Mouse (Mus musculus) hindbrain, embryonic 11.5 days (tissue): ENCODE results near the gene Cx3cr1. TPM values are rescaled to one million over a fixed set of nuclear protein-coding genes. Genes with fewer than 3 reads are reported as not detected.

Experiments used
- ATAC-seq: fragments of 200-750 bp; cut with Nextera tagmentation; 2 replicates; pipeline ENCODE4 v1.8.0; 2017; ENCODE audit warnings: mild to moderate bottlenecking, moderate TSS enrichment, moderate library complexity; ENCODE audit not compliant: low FRiP score
- DNase-seq: peaks from one replicate; pipeline ENCODE4 v3.0.0-alpha.2; 2015; ENCODE audit warnings: low spot score
- H3K27ac ChIP-seq: fragments of 300-500 bp; sonication (generic); 2 replicates; pipeline ENCODE4 v1.5.1; 2014; ENCODE audit warnings: mild to moderate bottlenecking, low read depth, low read length
- H3K27me3 ChIP-seq: fragments of 300-500 bp; sonication (generic); 2 replicates; pipeline ENCODE4 v1.6.1; 2014; ENCODE audit warnings: mild to moderate bottlenecking, low read length, moderate library complexity, mixed read lengths; ENCODE audit not compliant: control insufficient read depth, insufficient read depth
- H3K36me3 ChIP-seq: fragments of 300-500 bp; sonication (generic); 2 replicates; pipeline ENCODE4 v1.6.1; 2014; ENCODE audit warnings: mild to moderate bottlenecking, low read length, moderate library complexity, mixed read lengths; ENCODE audit not compliant: control insufficient read depth, insufficient read depth
- H3K4me1 ChIP-seq: fragments of 300-500 bp; sonication (generic); replicated peaks from 2 replicates; pipeline ENCODE4 v1.6.1; 2014; ENCODE audit warnings: low read length, mixed read lengths; ENCODE audit not compliant: control insufficient read depth, insufficient read depth
- H3K4me2 ChIP-seq: fragments of 300-500 bp; sonication (generic); replicated peaks from 2 replicates; pipeline ENCODE4 v1.6.1; 2014; ENCODE audit warnings: mild to moderate bottlenecking, low read depth, low read length
- H3K4me3 ChIP-seq: fragments of 300-500 bp; sonication (generic); 2 replicates; pipeline ENCODE4 v1.5.1; 2014; ENCODE audit warnings: low read depth, low read length
- H3K9ac ChIP-seq: fragments of 300-500 bp; sonication (generic); 2 replicates; pipeline ENCODE4 v1.6.1; 2014; ENCODE audit warnings: low read depth, low read length
- H3K9me3 ChIP-seq: fragments of 300-500 bp; sonication (generic); 2 replicates; pipeline ENCODE4 v1.6.1; 2016; ENCODE audit warnings: low read length; ENCODE audit not compliant: control insufficient read depth
- WGBS: fragments of 180-500 bp; shearing (Covaris S2); extraction: QIAGEN DNeasy Blood & Tissue Kit; methylation state at CpG from one replicate; pipeline ENCODE4 v1.1.7; 2014; 5-methylcytosine and 5-hydroxymethylcytosine counted together
- polyA plus RNA-seq: library from polyadenylated mRNA; unstranded; fragments of >200 nt; fragmentation: Nextera tagmentation; extraction: Ambion mirVana; gene quantifications from 2 replicates; pipeline ENCODE4 v1.2.1, GENCODE M21; 2014

The Cx3cr1 gene
- polyA plus RNA-seq, 1 experiment from 2014 or later, result 7.2 TPM

- no peak overlapping the region for H3K4me2 ChIP-seq
- H3K27me3 ChIP-seq, result no peaks in the 10 kb centered on the region
- 84% methylated on average over 9 of the region's 9 CpGs for WGBS
- H3K36me3 ChIP-seq, result no peaks in the 10 kb centered on the region
- H3K4me3 ChIP-seq, result no peak overlapping the region
- ATAC-seq (no peak), DNase-seq (no peak)
- no peaks in the 10 kb centered on the region for H3K9me3 ChIP-seq
- no peak overlapping the region for H3K9ac ChIP-seq
- no peak overlapping the region for H3K27ac ChIP-seq
- H3K4me1 ChIP-seq, result no peaks in the 10 kb centered on the region
Measured at GRCm38 (mm10) chr9:120056201-120056600, 13.5 kb downstream of the Cx3cr1 start.

DNA sequence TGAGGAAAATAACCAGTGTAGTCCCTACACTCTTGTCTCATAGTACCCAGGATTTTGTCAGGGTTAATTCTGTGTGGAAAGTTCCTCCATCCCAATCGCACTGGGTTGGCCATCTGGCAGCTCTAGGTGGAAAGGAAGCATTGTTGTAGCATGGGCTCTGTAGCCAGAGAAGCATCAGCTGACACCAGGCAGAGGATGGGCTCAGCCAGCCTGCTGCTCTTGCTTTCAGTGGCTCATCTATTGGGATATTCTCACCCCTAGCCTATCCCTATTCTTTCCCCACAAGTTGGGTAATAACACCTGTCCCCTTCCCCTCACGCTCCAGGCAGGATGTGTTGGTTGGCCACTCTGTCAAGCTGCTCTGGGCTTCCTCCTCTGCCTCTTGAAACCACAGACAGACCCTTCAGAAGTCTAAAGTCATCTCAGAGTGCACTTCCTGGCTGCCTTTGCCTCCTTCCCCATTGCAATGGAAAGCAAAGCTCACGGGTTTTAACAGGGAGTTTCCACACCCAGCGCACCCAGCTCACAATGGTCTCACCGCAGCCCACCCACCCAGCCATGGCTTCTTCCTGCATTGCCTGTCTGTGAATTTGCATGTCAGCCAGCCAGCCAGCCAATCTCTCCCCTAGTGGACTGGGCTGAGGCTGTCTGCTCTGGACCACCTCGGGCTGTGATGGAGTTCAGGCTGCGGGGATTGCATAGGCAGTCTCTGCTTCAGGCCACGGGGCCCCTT, 15.0 kb downstream of the Cx3cr1 start:
- Histone ChIP-seq H3K27ac (no peak overlapping the region), H3K36me3 (no peaks in the 10 kb centered on the region), H3K4me2 (no peak overlapping the region), H3K4me1 (no peaks in the 10 kb centered on the region), H3K9ac (no peak overlapping the region), H3K4me3 (no peak overlapping the region), H3K9me3 (no peaks in the 10 kb centered on the region), H3K27me3 (no peaks in the 10 kb centered on the region)
- ATAC-seq (no peak), DNase-seq (peak; percentile 40)
- WGBS, result 55% methylated on average over 8 of the region's 8 CpGs

DNA sequence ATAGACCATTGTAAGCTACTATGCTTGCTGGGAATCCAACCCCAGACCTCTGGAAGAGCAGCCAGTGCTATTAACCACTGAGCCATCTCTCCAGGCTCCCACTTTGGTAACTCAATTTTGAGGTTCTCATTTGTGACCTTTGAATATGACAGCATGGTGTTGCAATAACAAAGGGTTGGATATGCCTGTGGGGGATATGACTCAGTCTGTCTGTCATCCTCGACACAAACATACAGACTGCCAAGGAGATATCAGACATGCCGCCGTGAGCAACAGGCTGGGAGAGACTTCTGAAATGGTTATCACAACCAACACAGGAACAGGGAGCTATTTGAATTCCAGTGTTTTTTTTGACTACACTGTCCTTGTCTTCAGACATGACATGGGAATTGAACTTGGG, 20.3 kb downstream of the Cx3cr1 start:
- H3K27ac ChIP-seq, result no peak overlapping the region
- WGBS, result 83% methylated on average over 3 of the region's 3 CpGs
- DNase-seq, result no peak
- H3K4me3 ChIP-seq, result no peak overlapping the region
- no peak overlapping the region for H3K9ac ChIP-seq
- H3K27me3 ChIP-seq, result no peaks in the 10 kb centered on the region
- no peak for ATAC-seq
- H3K36me3 ChIP-seq, result no peaks in the 10 kb centered on the region
- no peak overlapping the region for H3K4me2 ChIP-seq
- H3K9me3 ChIP-seq, result no peaks in the 10 kb centered on the region
- H3K4me1 ChIP-seq, result no peaks in the 10 kb centered on the region

GRCm38 (mm10) chr9:120048495-120048894, 21.2 kb downstream of the Cx3cr1 start:
- H3K9me3 ChIP-seq, result no peaks in the 10 kb centered on the region
- H3K27me3 ChIP-seq, result no peaks in the 10 kb centered on the region
- H3K9ac ChIP-seq, result no peak overlapping the region
- H3K4me1 ChIP-seq, result no peaks in the 10 kb centered on the region
- no peak overlapping the region for H3K4me2 ChIP-seq
- no peaks in the 10 kb centered on the region for H3K36me3 ChIP-seq
- no peak overlapping the region for H3K4me3 ChIP-seq
- WGBS, result 79% methylated on average over 6 of the region's 6 CpGs
- no peak for DNase-seq
- no peak overlapping the region for H3K27ac ChIP-seq
- ATAC-seq, result no peak

DNA sequence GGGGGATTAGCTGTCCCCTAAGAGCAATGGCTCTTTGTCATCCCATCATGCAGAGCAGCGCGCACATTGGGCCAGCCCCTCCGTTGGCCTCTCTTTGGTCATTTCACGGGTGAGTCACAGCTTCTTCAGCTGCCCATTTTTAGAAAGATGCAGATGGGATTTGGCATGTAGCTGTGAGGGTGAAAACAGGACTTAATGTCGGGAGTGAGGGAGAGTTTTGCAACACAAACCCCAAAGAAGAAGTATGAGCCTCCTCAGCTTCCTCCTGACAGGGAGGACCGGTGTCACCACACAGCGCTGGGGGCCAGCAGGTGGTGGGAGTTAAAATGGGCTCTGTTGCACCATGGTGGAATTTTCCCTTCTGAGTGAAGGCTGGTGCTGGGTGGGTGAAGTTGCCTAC, 26.6 kb downstream of the Cx3cr1 start:
- ATAC-seq, result no peak
- Histone ChIP-seq H3K27me3 (no peaks in the 10 kb centered on the region), H3K4me1 (no peaks in the 10 kb centered on the region), H3K9ac (no peak overlapping the region), H3K4me2 (no peak overlapping the region), H3K27ac (no peak overlapping the region), H3K9me3 (no peaks in the 10 kb centered on the region), H3K4me3 (no peak overlapping the region), H3K36me3 (no peaks in the 10 kb centered on the region)
- no peak for DNase-seq
- WGBS, result 87% methylated on average over 7 of the region's 7 CpGs

DNA sequence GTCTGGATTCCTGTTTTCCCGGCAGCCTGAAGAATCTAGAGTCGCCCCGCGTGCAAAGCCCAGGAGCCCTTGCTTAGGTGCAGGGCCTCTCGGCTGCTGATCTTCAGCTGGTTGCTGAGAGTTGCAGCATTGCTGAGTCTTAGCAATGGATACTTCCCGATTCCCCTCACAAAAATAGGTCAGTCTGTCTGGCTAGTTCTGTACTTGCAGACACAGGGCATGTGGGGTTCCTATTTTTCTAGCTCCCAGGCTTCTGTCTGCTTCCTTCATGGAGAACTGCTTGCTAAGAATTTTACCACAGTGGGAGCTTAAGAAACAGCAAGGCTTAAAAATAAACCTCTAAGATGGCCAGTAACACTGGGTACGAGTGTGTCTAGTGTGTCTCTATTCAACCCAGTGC, 32.3 kb downstream of the Cx3cr1 start:
- H3K4me3 ChIP-seq, result no peak overlapping the region
- WGBS, result 87% methylated on average over 7 of the region's 7 CpGs
- no peak for ATAC-seq

DNA sequence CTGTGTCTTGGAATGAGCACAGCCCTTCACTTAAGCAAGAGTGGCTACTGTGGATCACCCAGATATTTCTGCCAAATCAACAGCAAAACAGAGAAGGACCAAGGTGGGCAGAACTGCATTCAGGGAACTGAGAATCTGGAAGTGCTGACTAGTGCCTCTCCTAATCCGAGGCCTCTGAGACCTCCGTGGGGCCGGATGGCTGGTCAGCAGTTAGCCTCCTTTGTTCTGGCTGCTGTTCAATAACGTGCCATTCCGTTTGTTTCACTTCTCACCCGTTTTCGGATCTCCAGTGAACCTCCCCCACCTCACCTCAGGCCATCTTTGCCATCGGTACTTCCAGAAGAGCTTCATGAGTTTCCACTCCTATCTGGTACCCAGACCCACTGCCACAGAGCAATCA, 35.3 kb downstream of the Cx3cr1 start:
- ATAC-seq (no peak), DNase-seq (no peak)
- 85% methylated on average over 8 of the region's 8 CpGs for WGBS
- H3K36me3 ChIP-seq, result no peaks in the 10 kb centered on the region
- no peaks in the 10 kb centered on the region for H3K27me3 ChIP-seq
- H3K27ac ChIP-seq, result no peak overlapping the region
- H3K4me2 ChIP-seq, result no peak overlapping the region
- no peaks in the 10 kb centered on the region for H3K4me1 ChIP-seq
- no peak overlapping the region for H3K9ac ChIP-seq
- no peaks in the 10 kb centered on the region for H3K9me3 ChIP-seq
- H3K4me3 ChIP-seq, result no peak overlapping the region

More for the DNA sequence above, 32.3 kb downstream of the Cx3cr1 start:
- H3K36me3 ChIP-seq, result no peaks in the 10 kb centered on the region
- H3K27me3 ChIP-seq, result no peaks in the 10 kb centered on the region
- no peak overlapping the region for H3K4me2 ChIP-seq
- no peak for DNase-seq
- no peak overlapping the region for H3K27ac ChIP-seq
- H3K4me1 ChIP-seq, result no peaks in the 10 kb centered on the region
- H3K9ac ChIP-seq, result no peak overlapping the region
- H3K9me3 ChIP-seq, result no peaks in the 10 kb centered on the region

GRCm38 (mm10) chr9:120032710-120033109, 37.0 kb downstream of the Cx3cr1 start:
- no peaks in the 10 kb centered on the region for H3K4me1 ChIP-seq
- 89% methylated on average over 6 of the region's 6 CpGs for WGBS
- no peak overlapping the region for H3K4me3 ChIP-seq
- no peaks in the 10 kb centered on the region for H3K9me3 ChIP-seq
- no peak for ATAC-seq
- H3K36me3 ChIP-seq, result no peaks in the 10 kb centered on the region
- H3K4me2 ChIP-seq, result no peak overlapping the region
- H3K9ac ChIP-seq, result no peak overlapping the region
- H3K27me3 ChIP-seq, result no peaks in the 10 kb centered on the region
- no peak overlapping the region for H3K27ac ChIP-seq
- DNase-seq, result no peak

DNA sequence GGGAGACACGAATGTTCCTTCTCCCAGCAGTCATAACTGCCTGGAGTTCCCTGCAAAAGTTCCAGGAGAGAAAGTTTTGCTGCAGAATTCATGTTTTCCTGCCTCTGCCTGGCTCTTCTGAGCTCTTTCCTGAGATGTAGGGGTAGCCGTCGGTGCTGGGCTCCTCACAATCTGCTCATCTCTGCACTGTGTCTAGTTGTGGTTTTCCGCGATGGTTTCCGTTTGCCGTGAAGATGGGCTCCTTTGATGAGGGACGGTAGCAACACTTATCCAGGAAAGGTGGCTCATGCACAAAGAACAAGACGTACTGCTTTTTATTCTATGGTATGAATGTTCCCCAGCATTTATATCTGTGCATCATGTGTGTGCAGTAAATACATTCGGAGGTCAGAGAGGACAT, 39.3 kb downstream of the Cx3cr1 start:
- no peak for DNase-seq
- H3K4me3 ChIP-seq, result no peak overlapping the region
- ATAC-seq, result no peak
- H3K9ac ChIP-seq, result no peak overlapping the region
- no peak overlapping the region for H3K4me2 ChIP-seq
- no peaks in the 10 kb centered on the region for H3K27me3 ChIP-seq
- no peaks in the 10 kb centered on the region for H3K36me3 ChIP-seq
- 84% methylated on average over 10 of the region's 10 CpGs for WGBS
- no peaks in the 10 kb centered on the region for H3K4me1 ChIP-seq
- no peaks in the 10 kb centered on the region for H3K9me3 ChIP-seq
- H3K27ac ChIP-seq, result no peak overlapping the region
